Mouse (Mus musculus) urinary bladder, postnatal 4 days (tissue): Measurements from ENCODE around the gene Tmem167.
"Not testable (repeated sequence)": the region's sequence is repeated elsewhere in the genome, so short reads cannot be mapped to it uniquely, and the experiment has no call there.

Experiments
- DNase-seq, 2 experiments: peaks; one replicate each; pipeline ENCODE4 v3.0.0; 2021 to 2022; ENCODE audit warnings: low spot score in 2 of 2

Tmem167 gene

DNA sequence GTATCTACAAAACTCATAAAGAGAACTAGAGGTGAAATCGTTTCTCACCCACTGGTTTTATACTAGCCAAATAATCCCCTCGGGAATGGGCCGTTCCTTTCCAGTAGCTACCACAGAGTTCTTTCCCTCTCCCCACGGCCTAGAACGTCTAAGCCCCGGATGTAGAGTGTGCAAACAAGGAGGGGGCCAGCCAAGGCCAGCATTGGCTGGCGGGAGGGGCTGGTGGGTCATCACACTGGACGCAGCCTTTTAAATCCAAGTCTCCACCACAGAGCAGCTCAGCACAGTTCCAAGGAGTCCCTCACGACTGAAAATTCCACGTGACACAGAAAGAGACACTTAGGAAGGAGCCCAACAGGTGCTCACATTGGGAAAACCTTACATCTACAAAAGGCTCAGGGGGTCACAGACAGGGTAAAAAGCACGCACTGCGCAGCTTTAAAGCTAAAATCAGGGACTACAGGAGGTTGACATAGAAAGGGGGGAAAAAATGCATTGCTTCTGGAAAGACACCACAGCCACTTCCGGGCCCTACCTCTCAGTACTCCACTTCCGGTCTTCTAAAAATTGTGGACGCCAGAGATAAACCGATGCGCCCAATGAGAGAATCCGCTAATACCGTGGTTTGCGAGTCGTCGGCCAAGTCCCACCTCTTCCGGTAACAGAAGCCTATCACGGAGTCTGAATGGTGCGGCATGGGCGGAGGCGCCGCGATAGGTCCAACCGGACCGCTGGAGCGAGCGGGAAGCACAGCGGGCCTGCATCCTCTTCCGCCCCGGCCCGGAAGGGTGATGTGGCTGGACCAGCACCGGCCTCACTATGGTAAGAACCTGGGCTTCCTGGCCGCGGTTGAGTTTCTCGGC, at the start of gene Tmem167, which contains the start of gene Xrcc4:
TSS of gene Tmem167 (plus strand) at position 162 of the 863 bp plus-strand sequence.
TSS of gene Xrcc4 (minus strand) at position 647 of the 863 bp plus-strand sequence.
- DNase-seq = peak; percentile 94 to 96

GRCm38 (mm10) chr13:90039613-90040012, 49.3 kb upstream of the Tmem167 start:
- DNase-seq = no peak

GRCm38 (mm10) chr13:90051735-90052134, 37.2 kb upstream of the Tmem167 start:
- no peak for DNase-seq

DNA sequence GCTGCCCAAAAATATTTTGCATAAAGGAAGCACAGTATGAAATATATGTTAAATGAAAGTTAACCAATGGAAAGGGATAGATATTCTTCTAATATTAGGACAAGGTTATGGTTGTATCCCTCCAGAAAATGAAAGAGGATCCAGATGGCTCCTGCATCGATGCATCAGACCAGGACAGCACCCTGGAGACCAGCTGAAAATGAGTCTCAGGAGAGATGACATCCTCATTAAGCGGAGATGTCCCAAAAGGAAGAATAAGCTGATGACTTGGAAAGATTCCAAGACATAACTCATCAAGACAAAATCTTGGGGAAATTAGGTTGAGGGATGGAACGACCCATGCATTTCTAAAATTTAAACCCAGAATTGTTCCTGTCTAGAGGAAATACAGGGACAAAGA, 36.5 kb upstream of the Tmem167 start:
- DNase-seq = no peak

GRCm38 (mm10) chr13:90061877-90062276, 27.0 kb upstream of the Tmem167 start:
- DNase-seq = no peak

DNA sequence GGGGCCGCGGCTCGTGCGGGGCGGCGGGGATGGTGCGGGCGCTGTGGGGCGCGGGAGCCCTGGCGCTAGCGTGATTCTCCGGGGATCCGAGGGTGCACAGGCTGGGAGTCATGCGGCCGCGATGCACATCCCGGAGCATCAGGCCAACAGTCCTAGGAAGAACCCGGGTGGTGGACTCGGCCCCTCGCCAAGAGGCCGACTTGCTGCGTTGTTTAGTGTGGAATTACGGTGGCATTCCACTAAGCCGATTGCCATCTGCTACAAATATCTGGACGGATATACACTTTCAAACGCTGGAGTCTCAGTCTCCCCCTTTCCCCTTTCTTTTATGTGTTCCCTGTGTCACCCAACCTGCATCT, 881 bp downstream of the Tmem167 start:
- no peak for DNase-seq

GRCm38 (mm10) chr13:90101514-90101913, 12.6 kb downstream of the Tmem167 start:
- DNase-seq = no peak

DNA sequence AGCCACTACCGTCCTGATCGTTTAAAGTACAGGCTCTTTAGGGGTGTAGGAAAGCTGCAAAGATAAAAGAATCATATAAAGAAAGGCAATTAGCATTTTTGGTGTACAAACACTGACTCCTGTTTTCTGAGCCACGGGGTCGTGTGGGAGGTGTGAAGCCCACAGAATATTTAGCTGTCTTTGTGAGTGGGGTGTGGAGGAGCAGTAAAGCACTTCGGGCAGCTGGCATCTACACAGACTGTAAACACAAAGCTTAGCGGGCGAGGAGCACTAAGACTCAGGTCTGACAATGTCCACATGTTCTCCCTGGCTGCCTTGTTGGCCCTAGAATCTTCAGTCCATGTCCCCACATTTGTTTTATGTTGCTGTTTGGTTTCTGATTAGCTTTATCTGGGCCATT, 17.2 kb downstream of the Tmem167 start:
- DNase-seq = no peak

DNA sequence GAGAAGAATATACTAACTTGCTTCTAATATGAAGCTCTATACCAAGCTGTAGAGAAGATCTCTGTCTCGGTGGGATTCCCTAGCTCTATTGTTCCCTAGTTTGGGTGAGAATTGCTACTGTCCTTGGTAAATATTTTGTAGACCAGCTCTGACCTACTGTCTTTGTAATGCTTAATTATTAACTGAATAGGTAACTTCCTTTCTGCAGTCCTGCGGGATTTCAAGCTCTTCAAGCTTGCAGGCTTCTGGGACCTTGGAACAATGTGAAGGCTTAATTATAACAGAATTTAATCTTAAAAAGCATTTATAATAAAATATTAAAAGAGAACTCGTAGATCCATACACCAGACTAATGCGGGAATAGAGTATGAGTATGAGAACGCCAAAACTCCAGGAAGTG, 19.8 kb downstream of the Tmem167 start:
- DNase-seq = not testable (repeated sequence)

DNA sequence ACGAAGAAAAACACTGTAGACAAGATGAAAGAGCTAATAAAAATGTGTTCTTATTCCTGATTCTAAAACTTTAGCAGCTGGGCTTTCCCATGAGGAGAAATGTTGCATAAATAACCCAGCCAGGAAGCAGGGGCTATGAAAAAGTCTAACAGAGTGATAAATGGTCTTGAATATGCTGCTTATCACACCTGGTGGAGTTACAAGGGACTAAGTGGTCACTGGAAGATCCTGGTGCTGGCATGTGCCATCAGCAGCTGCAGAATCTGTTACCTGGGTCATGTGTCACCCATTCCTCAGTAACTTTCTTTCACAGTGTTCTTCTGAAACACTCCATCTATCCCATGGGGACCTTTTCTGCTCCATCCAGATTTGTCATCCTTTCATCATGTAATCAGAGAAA, 22.8 kb downstream of the Tmem167 start:
- no peak for DNase-seq

GRCm38 (mm10) chr13:90136156-90136910, 47.4 kb downstream of the Tmem167 start:
- DNase-seq = no peak

DNA sequence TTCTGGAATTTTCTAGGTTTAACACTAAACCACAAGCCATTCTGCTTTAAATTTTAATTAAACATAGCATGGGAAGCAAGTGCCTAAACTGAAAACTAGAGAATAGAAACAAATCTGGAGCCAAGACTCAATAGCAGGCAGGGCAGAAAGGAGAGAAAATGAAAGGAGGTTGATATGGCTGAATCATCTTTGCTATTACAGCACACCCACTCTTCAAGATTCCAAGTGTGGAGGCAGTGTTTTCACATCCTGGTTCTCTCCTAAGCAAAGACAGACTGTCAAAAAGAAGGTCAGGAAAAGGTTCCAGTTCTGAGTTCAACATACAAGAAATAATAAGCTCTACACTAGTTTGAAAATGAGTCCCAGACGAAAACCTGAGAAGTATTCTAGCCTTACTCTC, 52.8 kb downstream of the Tmem167 start:
- no peak for DNase-seq

DNA sequence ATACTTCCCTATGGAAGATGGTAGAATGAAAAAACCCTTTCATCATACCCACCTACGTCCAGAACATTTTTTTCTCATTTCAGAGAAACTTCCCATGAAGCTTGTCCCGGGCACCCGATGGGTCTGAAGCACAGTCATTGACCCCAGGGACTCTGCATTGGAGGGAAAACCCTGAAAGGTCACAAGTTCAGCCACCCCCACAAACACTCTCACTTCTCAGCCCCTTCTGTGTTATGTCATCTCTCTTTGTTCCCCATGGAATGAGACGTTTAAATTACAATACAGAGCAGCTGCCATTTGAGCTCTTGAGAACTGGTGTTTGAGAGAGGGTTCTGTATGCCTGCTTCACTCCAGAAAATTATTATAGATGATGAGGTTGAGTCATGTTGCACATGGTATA, 54.3 kb downstream of the Tmem167 start:
- DNase-seq = no peak

GRCm38 (mm10) chr13:90151881-90152280, 63.0 kb downstream of the Tmem167 start:
- no peak for DNase-seq

DNA sequence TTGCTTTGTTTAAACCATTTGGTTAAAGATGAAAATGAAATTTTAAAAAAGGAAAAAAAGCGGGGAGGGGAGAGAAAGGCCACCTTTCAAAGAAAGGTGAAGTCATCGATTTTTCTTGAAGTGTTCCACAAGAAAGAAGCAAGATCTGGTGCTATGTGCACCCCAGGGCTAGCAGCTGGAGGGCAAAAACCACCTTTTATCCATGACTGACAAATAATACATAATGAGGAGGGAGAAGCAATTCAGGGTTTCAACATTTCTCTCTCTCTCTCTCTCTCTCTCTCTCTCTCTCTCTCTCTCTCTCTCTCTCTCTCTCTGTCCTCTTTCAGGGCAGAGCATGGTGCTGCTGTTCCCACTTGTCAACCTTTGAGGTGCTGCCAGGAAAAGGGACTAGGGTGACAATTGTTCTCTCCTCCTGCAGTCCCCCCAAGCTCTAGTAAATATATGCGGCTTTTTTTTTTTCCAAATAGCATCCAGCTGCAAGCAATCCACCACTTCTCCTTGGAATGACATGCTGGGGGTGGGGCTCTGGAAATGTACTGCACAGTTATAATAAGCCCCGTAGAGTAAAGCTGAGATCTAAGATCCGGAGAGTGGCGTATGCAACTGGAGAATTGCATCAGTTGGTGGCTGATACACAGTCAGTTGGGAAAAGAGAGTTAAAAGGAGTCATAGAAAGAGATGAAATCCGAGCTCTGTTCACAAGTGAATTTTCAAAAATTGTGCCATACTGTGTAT, 63.8 kb downstream of the Tmem167 start:
- DNase-seq = no peak

DNA sequence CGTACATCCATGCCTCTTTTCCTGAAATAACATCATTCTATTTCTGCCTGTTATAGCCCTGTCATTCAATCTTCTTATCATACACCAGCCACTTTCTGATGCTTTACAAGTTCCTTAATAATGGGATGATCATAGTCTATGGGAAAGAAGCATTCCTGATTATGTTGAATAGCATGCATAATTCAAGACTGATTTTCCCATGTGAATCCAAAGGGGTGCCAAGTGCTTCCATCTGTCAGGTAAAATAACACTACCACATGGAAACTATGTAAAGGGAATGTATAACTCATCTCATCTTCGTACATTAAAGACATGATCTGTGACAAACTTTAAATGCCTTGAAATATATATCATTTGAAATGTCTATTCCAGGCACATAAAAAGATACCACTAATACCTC, 75.2 kb downstream of the Tmem167 start:
- DNase-seq = no peak

GRCm38 (mm10) chr13:90167044-90167443, 78.1 kb downstream of the Tmem167 start:
- DNase-seq = no peak

DNA sequence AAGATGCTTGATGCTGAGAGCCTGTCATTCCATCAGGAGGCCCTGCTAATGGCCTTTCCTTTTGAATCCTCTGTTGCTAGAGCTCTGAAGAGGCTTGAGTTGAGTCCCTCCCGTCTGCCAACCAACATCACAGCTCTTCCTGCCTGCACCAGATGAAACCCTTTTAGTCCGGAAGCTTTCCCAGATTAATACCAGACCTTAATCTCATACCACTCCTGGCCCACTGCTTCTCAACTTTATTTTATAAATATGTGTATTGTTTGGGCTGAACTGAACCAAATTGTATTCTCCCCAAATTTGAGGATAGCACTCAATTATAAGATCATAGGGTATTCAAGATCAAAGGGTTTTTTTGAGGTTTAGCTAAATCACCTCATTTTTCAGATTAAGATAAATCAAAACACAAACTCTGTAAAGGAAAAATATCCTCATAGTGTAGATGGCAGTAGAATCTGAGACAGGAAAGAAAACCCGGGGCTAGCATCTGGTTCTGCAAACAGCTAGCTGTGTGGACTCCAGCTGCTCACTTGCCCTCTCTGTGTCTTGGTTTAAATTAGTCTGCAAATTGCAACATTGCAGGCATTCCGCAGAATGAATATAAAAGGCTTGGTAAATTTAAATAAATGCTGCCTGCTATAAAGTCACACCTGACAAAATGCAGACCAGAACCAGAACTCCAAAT, 81.3 kb downstream of the Tmem167 start:
- DNase-seq = no peak

DNA sequence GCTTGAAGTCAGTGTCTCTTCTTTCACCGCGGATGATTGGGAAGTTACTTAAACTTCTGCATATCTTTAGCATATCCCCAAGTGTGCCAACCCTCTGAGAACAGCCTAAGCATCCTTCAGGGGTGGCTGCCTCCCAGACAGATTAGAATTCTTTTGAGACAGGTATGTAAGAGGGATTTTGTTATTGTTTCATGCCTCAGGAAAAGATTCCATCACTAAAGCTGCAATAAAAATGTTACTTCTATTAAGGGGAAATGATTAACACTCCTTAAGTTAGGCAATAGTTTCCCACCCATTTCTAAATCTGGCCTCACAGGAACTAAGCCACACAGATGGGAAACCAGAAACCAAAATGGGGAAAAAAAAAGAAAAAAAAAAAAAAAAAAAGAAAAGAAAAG, 81.9 kb downstream of the Tmem167 start:
- no peak for DNase-seq

- no peak for DNase-seq
These were observed 82.5 kb downstream of the Tmem167 start for GRCm38 (mm10) chr13:90171390-90171789.

DNA sequence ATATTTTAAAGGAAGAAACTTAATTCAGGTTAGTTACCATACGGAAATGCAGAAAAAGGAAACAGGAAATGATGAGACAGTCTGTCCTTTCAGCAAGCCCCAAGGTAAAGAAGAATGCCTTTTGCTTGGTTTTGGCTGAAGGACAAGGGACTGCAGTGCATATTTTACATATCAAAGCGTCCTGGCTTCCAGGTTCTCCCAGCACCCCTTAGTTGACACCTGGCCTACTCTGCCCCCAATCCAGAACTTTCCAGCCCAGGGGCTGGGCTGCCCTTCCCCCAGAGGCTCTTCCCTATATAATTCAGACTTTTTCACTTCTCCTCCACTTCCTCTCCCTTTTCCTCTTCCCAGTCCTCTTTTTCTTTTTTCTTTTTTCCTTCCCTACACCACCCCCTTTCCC, 86.7 kb downstream of the Tmem167 start:
- no peak for DNase-seq

- DNase-seq = no peak
These were observed 93.3 kb downstream of the Tmem167 start for GRCm38 (mm10) chr13:90182262-90182661.
